Mouse (Mus musculus) stomach, embryonic 14.5 days (tissue): ENCODE data around the gene Mylpf. TPM values are rescaled to one million over a fixed set of nuclear protein-coding genes. Genes with fewer than 3 reads are reported as not detected.

Experiments
- ATAC-seq: fragments of 200-750 bp; cut with Nextera tagmentation; 2 replicates; pipeline ENCODE4 v1.8.0; 2017; ENCODE audit warnings: low read depth, moderate TSS enrichment; ENCODE audit not compliant: insufficient number of reproducible peaks, insufficient read depth, low FRiP score
- H3K27ac ChIP-seq: fragments of 300-500 bp; sonication (generic); 2 replicates; pipeline ENCODE4 v1.5.1; 2014; ENCODE audit warnings: mild to moderate bottlenecking, low read length, moderate library complexity, mixed read lengths
- H3K27me3 ChIP-seq: fragments of 300-500 bp; sonication (generic); 2 replicates; pipeline ENCODE4 v1.6.1; 2014; ENCODE audit warnings: low read length, control low read depth, mixed read lengths; ENCODE audit not compliant: control insufficient read depth, insufficient read depth
- H3K36me3 ChIP-seq: fragments of 300-500 bp; sonication (generic); 2 replicates; pipeline ENCODE4 v1.6.1; 2014; ENCODE audit warnings: mild to moderate bottlenecking, control low read depth, low read length, moderate library complexity, mixed read lengths; ENCODE audit not compliant: control insufficient read depth, insufficient read depth
- H3K4me1 ChIP-seq: fragments of 300-500 bp; sonication (generic); 2 replicates; pipeline ENCODE4 v1.6.1; 2014; ENCODE audit warnings: low read length, control low read depth, mixed read lengths; ENCODE audit not compliant: control insufficient read depth, insufficient read depth
- H3K4me2 ChIP-seq: fragments of 300-500 bp; sonication (generic); replicated peaks from 2 replicates; pipeline ENCODE4 v1.6.1; 2014; ENCODE audit warnings: low read depth, low read length, control low read depth
- H3K4me3 ChIP-seq: fragments of 300-500 bp; sonication (generic); 2 replicates; pipeline ENCODE4 v1.5.1; 2014; ENCODE audit warnings: low read depth, low read length, control low read depth
- H3K9ac ChIP-seq: fragments of 300-500 bp; sonication (generic); replicated peaks from 2 replicates; pipeline ENCODE4 v1.6.1; 2014; ENCODE audit warnings: low read depth, mild to moderate bottlenecking, control low read depth, low read length, moderate library complexity, mixed read lengths
- H3K9me3 ChIP-seq: fragments of 300-500 bp; sonication (generic); 2 replicates; pipeline ENCODE4 v1.6.1; 2016; ENCODE audit warnings: low read depth, low read length, control low read depth; ENCODE audit not compliant: control insufficient read depth
- WGBS: fragments of 180-500 bp; shearing (Covaris S2); extraction: QIAGEN DNeasy Blood & Tissue Kit; methylation state at CpG from one replicate; pipeline ENCODE4 v1.1.7; 2014; 5-methylcytosine and 5-hydroxymethylcytosine counted together
- polyA plus RNA-seq: library from polyadenylated mRNA; unstranded; fragments of >200 nt; fragmentation: Nextera tagmentation; extraction: Ambion mirVana; gene quantifications from 2 replicates; pipeline ENCODE4 v1.2.1, GENCODE M21; 2014

The Mylpf gene
- polyA plus RNA-seq, 1 experiment from 2014 or later, result 9.7 TPM

DNA sequence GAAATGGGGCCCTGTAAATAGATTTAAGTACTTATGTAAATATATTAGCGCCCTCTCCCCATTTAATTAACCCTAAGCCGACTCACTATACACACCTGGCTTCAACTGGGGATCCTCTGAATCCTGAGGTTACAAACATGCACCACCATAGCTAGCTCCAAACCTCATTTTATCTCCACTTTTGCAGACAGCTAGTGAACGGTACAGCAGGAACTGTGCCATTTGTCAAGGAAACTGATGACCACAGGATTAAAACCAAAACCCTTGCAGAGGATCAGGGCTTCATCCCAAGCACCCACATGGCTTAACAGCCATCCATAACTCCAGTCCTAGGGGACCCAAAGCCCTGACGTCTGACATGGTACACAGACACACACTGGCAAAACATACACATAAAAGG is 46.3 kb downstream of the Mylpf start:
- Histone ChIP-seq H3K27me3 (no peaks in the 10 kb centered on the region), H3K9me3 (no peaks in the 10 kb centered on the region), H3K27ac (peak overlapping the region; percentile 85), H3K9ac (peak overlapping the region; percentile 53; the same call in 1 of the 2 replicates), H3K4me1 (0 out of 2 replicates have a peak, but pooled peaks cover 9% of the 10 kb centered on the region), H3K4me2 (peak overlapping the region; percentile 89), H3K36me3 (peaks cover 33% of the 10 kb centered on the region), H3K4me3 (peak overlapping the region; percentile 54)
- WGBS, result 9% methylated on average over 4 of the region's 4 CpGs
- no peak for ATAC-seq

- H3K4me3 ChIP-seq, result no peak overlapping the region
- no peaks in the 10 kb centered on the region for H3K27me3 ChIP-seq
- H3K4me1 ChIP-seq, result 0 out of 2 replicates have a peak, but pooled peaks cover 9% of the 10 kb centered on the region
- ATAC-seq, result no peak
- no peaks in the 10 kb centered on the region for H3K9me3 ChIP-seq
- no peak overlapping the region for H3K9ac ChIP-seq
- H3K27ac ChIP-seq, result no peak overlapping the region
- no peak overlapping the region for H3K4me2 ChIP-seq
- peaks cover 28% of the 10 kb centered on the region for H3K36me3 ChIP-seq
- 91% methylated on average over 2 of the region's 2 CpGs for WGBS
Observed at GRCm38 (mm10) chr7:127255965-127256364, 47.3 kb downstream of the Mylpf start.

DNA sequence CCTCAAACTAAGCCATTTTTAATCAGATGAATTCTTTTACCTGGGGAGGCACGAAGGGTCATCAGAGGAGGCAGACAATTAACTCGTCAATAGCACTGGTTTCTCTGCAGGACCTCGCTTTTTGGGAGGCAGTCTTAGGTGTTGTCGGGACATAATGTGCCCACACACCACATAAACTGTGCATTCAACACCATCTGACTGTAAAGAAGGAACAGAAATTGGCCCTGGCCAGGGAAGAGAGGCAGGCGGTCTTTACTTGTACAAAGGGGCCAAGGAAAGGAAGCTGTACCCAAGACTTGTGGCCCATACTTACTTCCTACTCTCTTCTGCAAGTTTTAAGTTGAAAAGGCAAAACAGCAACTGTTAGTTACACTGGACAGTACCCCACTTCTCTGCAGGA is 47.8 kb downstream of the Mylpf start:
- Histone ChIP-seq H3K36me3 (peaks cover 28% of the 10 kb centered on the region), H3K4me3 (no peak overlapping the region), H3K9ac (no peak overlapping the region), H3K27me3 (no peaks in the 10 kb centered on the region), H3K9me3 (no peaks in the 10 kb centered on the region), H3K4me1 (0 out of 2 replicates have a peak, but pooled peaks cover 9% of the 10 kb centered on the region), H3K4me2 (no peak overlapping the region), H3K27ac (no peak overlapping the region)
- 87% methylated on average over 5 of the region's 5 CpGs for WGBS
- ATAC-seq, result no peak

DNA sequence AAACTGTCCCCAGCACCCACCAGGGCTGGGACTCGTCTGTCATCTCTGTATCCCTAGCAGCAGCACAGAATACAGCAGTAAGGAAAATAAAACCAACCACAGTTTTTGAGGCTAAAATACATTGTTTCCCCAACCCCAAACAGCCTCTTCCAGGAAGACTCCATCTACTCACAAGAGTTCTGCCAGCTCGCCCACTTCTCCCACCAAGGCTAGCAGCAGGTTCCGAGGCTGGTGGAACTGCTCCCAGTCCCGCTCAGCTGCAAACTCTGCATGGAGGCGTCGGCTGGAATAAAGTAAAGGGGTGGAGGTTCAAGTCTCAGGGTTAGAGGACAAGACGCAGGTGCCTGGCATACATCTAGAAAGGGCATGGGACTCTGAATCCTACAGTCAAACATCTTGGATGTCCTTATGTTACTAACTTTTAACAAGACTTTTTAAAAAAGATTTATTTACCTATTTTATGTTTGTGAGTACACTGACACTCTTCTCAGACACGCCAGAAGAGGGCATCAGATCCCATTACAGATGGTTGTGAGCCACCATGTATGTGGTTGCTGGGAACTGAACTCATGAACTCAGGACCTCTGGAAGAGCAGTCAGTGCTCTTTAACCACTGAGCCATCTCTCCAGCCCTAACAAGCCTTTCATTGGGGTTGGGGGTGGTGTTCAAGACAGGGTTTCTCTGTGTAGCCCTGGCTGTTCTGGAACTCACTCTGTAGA is 50.7 kb downstream of the Mylpf start:
- Histone ChIP-seq H3K4me1 (0 out of 2 replicates have a peak, but pooled peaks cover 9% of the 10 kb centered on the region), H3K4me2 (peak overlapping the region; percentile 71), H3K36me3 (peaks cover 18% of the 10 kb centered on the region; the same call in 1 of the 2 replicates), H3K9ac (no peak overlapping the region), H3K9me3 (no peaks in the 10 kb centered on the region), H3K27me3 (no peaks in the 10 kb centered on the region), H3K4me3 (peak overlapping the region; percentile 70), H3K27ac (no peak overlapping the region)
- 71% methylated on average over 8 of the region's 8 CpGs for WGBS
- no peak for ATAC-seq

GRCm38 (mm10) chr7:127260309-127261111 is 51.8 kb downstream of the Mylpf start, which contains the start of gene Dctpp1:
Gene Dctpp1 (minus strand): TSS chr7:127260709.
- Histone ChIP-seq H3K4me1 (0 out of 2 replicates have a peak, but pooled peaks cover 2% of the 10 kb centered on the region), H3K27ac (no peak within 1 kb of the TSS), H3K9ac (peak within 1 kb of the TSS; percentile 65), H3K4me3 (peak within 1 kb of the TSS; percentile 70), H3K9me3 (no peaks in the 10 kb centered on the region), H3K27me3 (no peaks in the 10 kb centered on the region), H3K4me2 (peak within 1 kb of the TSS; percentile 71), H3K36me3 (peaks cover 18% of the 10 kb centered on the region; the same call in 1 of the 2 replicates)
- ATAC-seq, result peak; percentile 98
- under 1% methylated on average over 50 of the region's 50 CpGs for whole genome bisulfite sequencing

DNA sequence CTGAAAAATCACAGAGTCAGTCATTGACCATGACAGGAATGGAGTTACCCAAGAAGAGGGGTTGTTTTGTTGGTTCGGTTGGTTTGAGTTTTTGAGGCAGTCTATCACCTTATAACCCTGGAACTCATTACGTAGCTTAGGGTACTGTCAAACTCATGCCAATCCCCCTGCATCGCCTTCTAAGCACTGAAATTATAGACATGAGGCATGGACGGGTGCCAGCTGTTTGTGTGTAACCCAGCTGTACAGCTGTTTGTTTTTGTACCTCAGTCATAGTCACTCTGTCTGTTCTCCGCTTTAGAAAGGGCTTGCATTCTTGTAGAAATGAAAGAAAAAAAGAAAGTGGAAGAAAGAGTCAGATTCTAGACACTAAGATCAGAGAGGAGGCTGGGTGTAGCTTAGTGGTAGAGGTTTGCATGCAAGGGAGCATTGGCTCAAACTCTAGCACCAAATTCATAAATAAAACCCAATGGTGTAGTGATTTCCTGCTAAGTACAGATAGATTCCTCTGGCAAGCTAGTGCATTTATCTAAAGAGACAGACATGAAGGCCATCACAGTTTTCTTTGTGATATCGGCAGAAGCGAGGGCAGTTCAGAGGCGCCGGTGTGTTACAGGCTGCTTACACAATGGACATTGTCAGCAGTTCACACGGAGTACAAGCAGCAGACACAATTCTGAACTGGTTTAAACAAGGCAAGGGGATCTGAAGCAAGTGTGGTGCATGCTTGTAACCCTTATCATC is 53.7 kb downstream of the Mylpf start:
- Histone ChIP-seq H3K4me1 (0 out of 2 replicates have a peak, but pooled peaks cover 2% of the 10 kb centered on the region), H3K36me3 (peaks cover 12% of the 10 kb centered on the region; the same call in 1 of the 2 replicates), H3K27ac (no peak overlapping the region), H3K9me3 (no peaks in the 10 kb centered on the region), H3K27me3 (no peaks in the 10 kb centered on the region), H3K4me2 (no peak overlapping the region), H3K4me3 (no peak overlapping the region), H3K9ac (no peak overlapping the region)
- 76% methylated on average over 10 of the region's 10 CpGs for WGBS
- ATAC-seq, result no peak

DNA sequence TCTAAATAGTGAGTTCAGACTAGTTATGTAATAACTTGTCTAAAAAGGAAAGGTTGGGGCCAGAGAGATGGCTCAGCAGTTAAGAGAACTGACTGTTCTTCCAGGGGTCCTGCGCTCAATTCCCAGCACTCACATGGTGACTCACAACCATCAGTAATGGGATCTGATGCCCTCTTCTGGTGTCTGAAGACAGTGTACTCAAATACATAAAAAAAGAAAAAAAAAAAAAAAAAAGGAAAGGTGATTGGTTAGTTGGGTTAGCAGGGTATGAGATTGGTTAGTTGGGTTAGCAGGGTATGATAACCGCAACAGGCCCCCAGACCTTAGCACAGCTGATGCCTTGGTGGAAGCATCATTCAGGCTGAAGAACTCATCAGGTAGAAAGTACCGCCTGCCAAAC is 54.8 kb downstream of the Mylpf start:
- Histone ChIP-seq H3K27me3 (no peaks in the 10 kb centered on the region), H3K9me3 (0 out of 2 replicates have a peak, but pooled peaks cover 3% of the 10 kb centered on the region), H3K9ac (no peak overlapping the region), H3K4me1 (0 out of 2 replicates have a peak, but pooled peaks cover 2% of the 10 kb centered on the region), H3K36me3 (peaks cover 7% of the 10 kb centered on the region; the same call in 1 of the 2 replicates), H3K4me3 (no peak overlapping the region), H3K27ac (no peak overlapping the region), H3K4me2 (no peak overlapping the region)
- no peak for ATAC-seq
- WGBS, result 96% methylated on average over 3 of the region's 3 CpGs
